Mouse (Mus musculus): Measurements from ENCODE around the gene Mei1.
"Not testable (repeated sequence)": the region's sequence is repeated elsewhere in the genome, so short reads cannot be mapped to it uniquely, and the experiment has no call there.

The Mei1 gene

GRCm38 (mm10) chr15:82073490-82073889 is 3.7 kb downstream of the Mei1 start:
- in situ Hi-C loops (cut with MboI; ENCODE audit: low pct_unique_long_range_greater_than_20kb in 1 of 2, low sequenced_read_pairs in 2 of 2, unreplicated experiment in 1 of 2) = no loop called here

DNA sequence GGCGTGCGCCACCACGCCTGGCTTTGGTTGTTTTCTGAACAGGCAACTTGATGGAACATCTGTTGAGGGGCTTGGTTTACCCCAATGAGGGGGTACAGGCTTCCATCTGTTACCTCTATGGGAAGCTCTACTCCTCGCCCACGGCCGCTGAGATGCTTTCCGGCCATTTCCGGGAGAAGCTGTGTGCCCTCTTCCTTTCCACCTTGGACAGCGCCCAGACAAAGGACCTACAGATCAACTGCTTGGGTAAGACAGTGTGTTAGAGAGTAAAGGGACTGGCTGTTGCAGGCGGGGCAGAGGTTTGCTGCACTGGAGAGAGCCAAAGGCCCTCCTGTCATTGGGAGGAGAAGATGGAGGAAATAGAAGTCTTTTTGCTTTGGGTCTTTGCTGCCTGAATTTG is 10.1 kb downstream of the Mei1 start:
- in situ Hi-C loops (cut with MboI; ENCODE audit: low pct_unique_long_range_greater_than_20kb in 1 of 2, low sequenced_read_pairs in 2 of 2, unreplicated experiment in 1 of 2) = loop anchor here in 1 of 2 experiments (10.0 kb wide), 1 partner anchor 145 kb away; the partner anchor contains the start of gene Tnfrsf13c

DNA sequence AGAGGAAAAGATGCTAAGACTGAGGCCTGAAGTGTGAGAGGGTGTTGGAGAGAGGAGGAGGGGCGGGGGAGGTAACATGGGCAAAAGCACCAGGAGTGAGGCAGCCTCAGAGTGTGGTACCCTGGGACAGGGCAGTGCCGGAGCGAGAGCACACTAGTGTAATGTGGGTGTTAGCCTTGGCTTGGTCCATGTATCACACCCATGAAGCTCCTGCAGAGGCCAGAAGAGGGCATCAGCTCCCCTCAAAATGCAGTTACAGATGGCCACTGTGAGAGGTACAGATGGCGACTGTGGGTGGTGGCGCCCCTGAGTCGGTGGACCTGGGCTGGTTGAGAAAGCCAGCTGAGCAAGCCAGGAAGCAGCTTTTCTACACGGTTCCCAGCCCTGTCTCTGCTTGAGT is 11.4 kb downstream of the Mei1 start:
- in situ Hi-C loops (cut with MboI; ENCODE audit: low pct_unique_long_range_greater_than_20kb in 1 of 2, low sequenced_read_pairs in 2 of 2, unreplicated experiment in 1 of 2) = loop anchor here in 1 of 2 experiments (10.0 kb wide), 1 partner anchor 144 kb away; the partner anchor contains the start of gene Tnfrsf13c

- in situ Hi-C loops (cut with MboI; ENCODE audit: low pct_unique_long_range_greater_than_20kb in 1 of 2, low sequenced_read_pairs in 2 of 2, unreplicated experiment in 1 of 2) = loop anchor here in 1 of 2 experiments (10.0 kb wide), 1 partner anchor 139 kb away; the partner anchor contains the start of gene Tnfrsf13c
These were observed 15.8 kb downstream of the Mei1 start for GRCm38 (mm10) chr15:82085606-82086005.

- in situ Hi-C loops (cut with MboI; ENCODE audit: low pct_unique_long_range_greater_than_20kb in 1 of 2, low sequenced_read_pairs in 2 of 2, unreplicated experiment in 1 of 2) = loop anchor here in 1 of 2 experiments (10.0 kb wide), 1 partner anchor 139 kb away; the partner anchor contains the start of gene Tnfrsf13c
These were observed 16.3 kb downstream of the Mei1 start for GRCm38 (mm10) chr15:82086131-82086530.

DNA sequence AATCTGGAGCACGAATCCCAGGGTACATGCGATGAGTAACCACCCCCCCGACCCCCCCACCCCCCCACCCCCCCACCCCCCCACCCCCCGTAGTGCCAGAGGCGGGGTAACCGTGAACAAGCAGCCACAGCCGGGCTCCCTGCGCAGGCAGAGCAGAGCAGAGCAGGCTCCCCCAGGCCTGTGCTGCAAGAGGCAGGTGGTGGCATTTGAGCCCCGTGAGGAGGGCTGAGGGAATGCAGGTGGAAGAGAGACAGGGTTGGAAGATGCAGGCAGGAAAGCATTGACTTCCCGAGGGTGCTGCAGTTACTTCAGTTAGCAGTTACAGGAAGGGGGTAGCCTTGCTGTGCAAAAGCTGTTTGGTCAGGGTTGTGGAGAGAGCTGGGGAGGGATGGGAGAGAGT is 17.5 kb downstream of the Mei1 start:
- in situ Hi-C loops (cut with MboI; ENCODE audit: low pct_unique_long_range_greater_than_20kb in 1 of 2, low sequenced_read_pairs in 2 of 2, unreplicated experiment in 1 of 2) = loop anchor here in 1 of 2 experiments (10.0 kb wide), 1 partner anchor 138 kb away; the partner anchor contains the start of gene Tnfrsf13c

GRCm38 (mm10) chr15:82091061-82091460 is 21.3 kb downstream of the Mei1 start:
- in situ Hi-C loops (cut with MboI; ENCODE audit: low pct_unique_long_range_greater_than_20kb in 1 of 2, low sequenced_read_pairs in 2 of 2, unreplicated experiment in 1 of 2) = no loop called here

DNA sequence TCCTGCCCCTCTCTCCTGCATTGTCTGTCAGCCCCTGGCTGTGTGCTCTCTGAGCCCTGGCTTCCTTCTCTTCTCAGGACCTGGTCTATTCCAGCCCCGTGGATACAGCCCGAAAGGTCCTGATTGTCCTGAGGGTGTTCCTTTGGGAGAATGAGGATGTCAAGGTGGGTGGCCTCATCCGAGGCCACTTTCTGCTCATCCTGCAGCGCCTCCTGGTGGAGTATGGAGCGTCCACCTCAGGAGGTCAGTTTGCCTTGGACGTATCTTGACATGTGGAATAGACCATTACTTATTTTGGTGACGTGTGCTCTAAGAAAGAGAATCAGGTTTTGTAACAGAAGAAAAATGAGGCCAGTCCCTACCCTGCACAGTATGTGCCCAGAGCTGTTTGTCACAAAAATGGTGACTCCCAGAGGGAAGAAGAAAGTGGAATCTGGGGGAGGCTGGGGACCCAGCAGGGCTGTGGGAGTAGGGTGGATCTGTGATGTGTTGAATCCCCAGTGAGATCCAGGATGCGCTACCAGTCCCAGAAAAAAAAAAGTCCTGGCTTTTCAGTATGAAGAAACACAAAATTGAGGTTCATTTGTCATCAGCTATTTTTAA is 37.3 kb downstream of the Mei1 start:
- in situ Hi-C loops (cut with MboI; ENCODE audit: low pct_unique_long_range_greater_than_20kb in 1 of 2, low sequenced_read_pairs in 2 of 2, unreplicated experiment in 1 of 2) = no loop called here

GRCm38 (mm10) chr15:82120544-82120943 is 50.7 kb downstream of the Mei1 start:
- in situ Hi-C loops (cut with MboI; ENCODE audit: low pct_unique_long_range_greater_than_20kb in 1 of 2, low sequenced_read_pairs in 2 of 2, unreplicated experiment in 1 of 2) = no loop called here

DNA sequence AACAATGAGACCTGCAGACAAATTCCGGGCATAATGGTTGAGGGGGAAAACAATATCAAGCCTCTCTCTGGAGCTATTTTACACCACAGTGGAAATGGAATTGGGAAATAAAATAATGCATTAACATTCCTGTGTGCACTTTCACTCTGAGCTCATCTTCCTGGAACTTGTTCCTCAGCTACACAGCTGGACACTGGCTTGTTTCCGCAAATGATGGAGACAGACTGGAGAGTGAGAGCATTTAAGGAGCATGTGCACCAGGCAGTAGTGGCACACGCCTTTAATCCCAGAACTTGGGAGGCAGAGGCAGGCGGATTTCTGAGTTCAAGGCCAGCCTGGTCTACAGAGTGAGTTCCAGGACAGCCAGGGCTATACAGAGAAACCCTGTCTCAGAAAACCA is 56.9 kb downstream of the Mei1 start:
- in situ Hi-C loops (cut with MboI; ENCODE audit: low pct_unique_long_range_greater_than_20kb in 1 of 2, low sequenced_read_pairs in 2 of 2, unreplicated experiment in 1 of 2) = not testable (repeated sequence)

DNA sequence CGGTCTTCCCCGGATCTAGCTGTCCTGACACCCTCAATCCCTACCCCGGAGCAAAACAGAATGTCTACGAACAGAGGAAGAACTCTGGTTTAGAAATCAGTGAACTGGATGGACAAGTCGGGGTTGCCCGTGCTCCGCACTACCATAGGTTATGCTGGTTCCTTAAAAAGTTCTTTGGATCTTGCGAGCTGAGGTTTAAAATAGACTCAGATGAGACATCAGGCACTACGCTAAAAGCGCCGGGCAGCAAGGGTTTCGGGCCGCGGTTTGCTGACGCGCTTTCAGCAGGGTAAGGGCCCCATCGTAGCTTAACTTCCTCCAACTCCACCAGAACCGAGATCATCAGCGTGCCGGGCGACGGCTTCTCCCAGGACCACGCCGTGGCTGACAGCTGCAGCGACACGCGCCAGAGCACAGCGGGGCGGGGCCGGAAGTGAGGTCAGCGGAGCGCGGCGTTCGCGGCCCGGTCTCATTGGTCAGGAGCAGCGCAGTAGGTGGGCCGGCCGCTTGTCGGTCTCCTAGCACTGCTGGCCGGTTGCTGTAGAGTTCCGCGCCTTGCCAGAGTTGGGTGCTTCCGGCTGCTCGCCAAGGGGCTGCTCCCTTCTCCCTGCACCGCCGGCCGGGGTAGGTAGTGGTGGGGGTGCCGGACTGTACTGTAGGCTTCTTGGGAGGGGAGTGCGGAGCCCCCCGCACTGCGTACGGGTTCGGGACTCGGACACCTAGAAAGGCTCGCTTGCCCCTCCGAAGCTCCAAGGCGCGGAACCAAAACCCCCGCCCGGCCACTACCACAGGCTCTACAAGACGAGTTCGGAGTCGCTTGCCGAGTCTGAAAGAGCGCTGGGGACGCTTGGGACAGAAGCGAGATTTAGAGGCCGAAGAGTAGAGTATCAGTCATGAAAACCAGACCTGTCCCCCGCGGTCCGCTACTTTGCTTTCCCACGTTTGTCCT is 57.9 kb downstream of the Mei1 start, which contains the start of gene Ccdc134:
TSS of gene Ccdc134 (plus strand) at position 497 of the 949 bp plus-strand sequence.
- in situ Hi-C loops (cut with MboI; ENCODE audit: low pct_unique_long_range_greater_than_20kb in 1 of 2, low sequenced_read_pairs in 2 of 2, unreplicated experiment in 1 of 2) = no loop called here

GRCm38 (mm10) chr15:82128398-82128797 is 58.6 kb downstream of the Mei1 start:
- in situ Hi-C loops (cut with MboI; ENCODE audit: low pct_unique_long_range_greater_than_20kb in 1 of 2, low sequenced_read_pairs in 2 of 2, unreplicated experiment in 1 of 2) = no loop called here

DNA sequence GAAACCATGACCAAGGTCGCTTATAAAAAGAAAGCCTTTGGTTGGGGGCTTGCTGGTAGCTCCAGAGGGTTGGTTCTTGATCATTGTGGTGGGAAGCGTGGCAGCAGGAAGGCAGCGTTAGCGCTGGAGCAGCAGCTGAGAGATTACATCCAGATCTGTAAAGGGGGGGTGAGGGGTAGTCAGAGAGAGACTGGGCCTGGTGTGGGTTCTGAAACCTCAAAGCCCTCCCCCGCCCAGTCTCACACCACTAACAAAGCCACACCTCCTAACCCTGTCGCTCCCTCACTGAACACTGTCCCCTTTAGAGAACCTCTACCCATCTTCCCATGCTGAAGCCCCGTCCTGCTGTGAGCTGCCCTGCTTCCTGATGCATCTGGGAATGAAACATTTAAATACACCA is 60.8 kb downstream of the Mei1 start:
- in situ Hi-C loops (cut with MboI; ENCODE audit: low pct_unique_long_range_greater_than_20kb in 1 of 2, low sequenced_read_pairs in 2 of 2, unreplicated experiment in 1 of 2) = loop anchor here in 1 of 2 experiments (10.0 kb wide), 1 partner anchor 104 kb away; no protein-coding TSS in a partner anchor

DNA sequence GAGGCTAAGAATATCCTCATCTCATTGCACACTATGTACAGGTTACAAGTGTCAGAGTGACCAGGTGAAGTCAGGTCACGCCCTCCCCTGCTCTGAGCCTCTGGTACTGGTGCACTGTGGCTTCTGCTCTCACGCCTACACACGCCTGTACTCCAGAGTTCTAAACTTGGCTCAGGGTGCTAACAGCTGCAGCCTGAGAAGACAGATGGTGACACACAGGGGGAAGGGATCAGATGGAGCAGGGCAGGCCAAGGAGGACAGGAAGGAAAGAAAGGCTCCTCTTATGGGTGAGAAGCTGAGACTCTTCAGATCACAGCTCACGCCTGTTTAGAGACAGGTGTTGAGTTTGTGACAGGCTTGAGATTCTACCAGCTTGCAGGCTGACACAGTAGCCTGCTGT is 65.6 kb downstream of the Mei1 start:
- in situ Hi-C loops (cut with MboI; ENCODE audit: low pct_unique_long_range_greater_than_20kb in 1 of 2, low sequenced_read_pairs in 2 of 2, unreplicated experiment in 1 of 2) = loop anchor here in 1 of 2 experiments (10.0 kb wide), 1 partner anchor 99 kb away; no protein-coding TSS in a partner anchor

- in situ Hi-C loops (cut with MboI; ENCODE audit: low pct_unique_long_range_greater_than_20kb in 1 of 2, low sequenced_read_pairs in 2 of 2, unreplicated experiment in 1 of 2) = loop anchor here in 1 of 2 experiments (10.0 kb wide), 1 partner anchor 96 kb away; no protein-coding TSS in a partner anchor
These were observed 68.8 kb downstream of the Mei1 start for GRCm38 (mm10) chr15:82138565-82138964.

DNA sequence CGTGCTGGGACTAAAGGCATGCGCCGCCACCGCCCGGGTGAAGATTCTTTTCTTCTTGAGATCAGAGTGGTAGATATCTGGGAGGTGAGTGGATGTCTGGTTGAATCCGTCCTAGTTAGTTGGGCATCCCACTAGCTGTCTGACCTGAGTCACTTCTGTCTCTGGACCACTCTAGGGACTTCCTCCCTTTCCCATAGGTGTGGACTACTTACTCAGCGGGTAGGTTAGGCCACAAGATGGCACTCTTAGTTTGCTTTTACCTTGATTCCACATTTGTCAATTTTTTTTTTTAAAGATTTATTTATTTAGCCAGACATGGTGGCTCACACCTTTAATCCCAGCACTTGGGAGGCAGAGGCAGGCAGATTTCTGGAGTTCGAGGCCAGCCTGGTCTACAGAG is 69.4 kb downstream of the Mei1 start:
- in situ Hi-C loops (cut with MboI; ENCODE audit: low pct_unique_long_range_greater_than_20kb in 1 of 2, low sequenced_read_pairs in 2 of 2, unreplicated experiment in 1 of 2) = loop anchor here in 1 of 2 experiments (10.0 kb wide), 1 partner anchor 96 kb away; no protein-coding TSS in a partner anchor

GRCm38 (mm10) chr15:82140355-82140754 is 70.6 kb downstream of the Mei1 start:
- in situ Hi-C loops (cut with MboI; ENCODE audit: low pct_unique_long_range_greater_than_20kb in 1 of 2, low sequenced_read_pairs in 2 of 2, unreplicated experiment in 1 of 2) = no loop called here

DNA sequence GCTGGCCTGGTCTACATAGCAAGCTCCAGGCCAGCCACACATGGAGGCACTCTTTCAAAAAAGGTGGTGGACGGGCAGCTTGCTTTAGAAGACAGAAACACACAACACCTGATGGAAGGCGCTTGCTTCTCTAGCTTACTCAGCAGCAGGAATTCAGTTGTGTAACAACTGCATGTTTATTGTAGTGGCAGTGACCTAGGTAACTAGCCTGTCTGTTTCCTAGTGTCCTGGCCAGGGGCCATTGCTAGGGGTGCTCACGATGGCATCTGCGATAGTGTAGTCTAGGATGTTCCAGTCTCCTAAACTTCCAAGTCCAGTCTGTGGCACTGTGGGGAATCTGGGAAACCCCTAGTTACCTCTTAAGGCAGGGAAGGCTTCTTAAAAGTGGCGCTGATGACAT is 74.4 kb downstream of the Mei1 start:
- in situ Hi-C loops (cut with MboI; ENCODE audit: low pct_unique_long_range_greater_than_20kb in 1 of 2, low sequenced_read_pairs in 2 of 2, unreplicated experiment in 1 of 2) = no loop called here

DNA sequence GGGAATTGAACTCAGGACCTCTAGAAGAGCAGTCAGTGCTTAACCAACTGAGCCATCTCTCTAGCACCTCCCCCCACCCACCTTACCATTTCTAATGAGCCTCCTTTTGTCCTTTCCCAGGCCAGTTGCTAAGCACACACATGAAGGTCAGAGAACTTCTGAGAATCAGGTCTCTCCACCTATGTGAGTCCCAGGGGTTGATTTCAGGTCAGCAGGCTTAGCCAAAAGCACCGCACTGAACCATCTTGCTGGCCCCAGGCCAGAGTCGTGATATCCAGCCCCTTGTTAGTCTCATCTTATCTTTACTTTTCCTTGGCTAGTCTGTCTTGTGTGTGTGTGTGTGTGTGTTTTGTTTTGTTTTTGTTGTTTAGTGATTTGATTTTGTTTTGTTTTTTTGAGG is 75.6 kb downstream of the Mei1 start:
- in situ Hi-C loops (cut with MboI; ENCODE audit: low pct_unique_long_range_greater_than_20kb in 1 of 2, low sequenced_read_pairs in 2 of 2, unreplicated experiment in 1 of 2) = no loop called here

Measured in mouse embryonic stem cell (cell line).